Mouse (Mus musculus): ENCODE measurements at regions not wholly inside any gene's neighbourhood (a gene's known extent, or its start where the extent isn't known, plus 50 kb on each side); places are given as distances from the start of the nearest gene placed in this dataset.
"Not testable (repeated sequence)": the region's sequence is repeated elsewhere in the genome, so short reads cannot be mapped to it uniquely, and the experiment has no call there.

DNA sequence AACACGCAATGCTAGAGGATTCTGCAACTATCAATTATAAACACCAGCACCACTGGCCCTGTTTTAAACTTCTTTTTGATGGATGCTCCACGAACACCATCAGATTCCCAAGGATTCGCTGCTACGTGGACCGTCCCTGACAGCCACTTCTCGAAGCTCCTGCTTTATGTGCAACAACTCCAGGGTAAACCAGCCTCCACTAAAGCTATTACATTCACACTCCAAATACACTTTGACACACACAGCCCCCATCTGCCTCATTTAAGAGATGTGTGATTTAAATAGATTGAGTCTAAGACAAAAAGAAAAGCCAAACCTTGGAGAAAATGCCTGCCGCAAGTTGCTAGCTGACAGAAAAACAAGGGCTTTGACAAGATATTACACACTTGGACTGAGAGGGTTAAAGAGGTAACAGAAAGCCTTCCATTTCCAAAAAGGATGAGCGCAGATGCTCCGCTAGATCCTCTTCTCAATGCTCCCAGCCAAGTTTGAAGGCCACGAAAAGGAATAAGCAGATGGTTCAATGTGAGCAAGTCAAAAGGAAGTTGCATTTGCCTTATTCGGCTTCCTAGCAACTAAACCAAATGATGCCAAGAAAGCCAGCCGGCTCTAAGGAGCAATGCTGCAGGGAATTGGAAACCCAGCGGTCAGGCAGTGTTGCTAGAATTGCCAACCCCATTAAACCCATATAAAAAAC, 54.0 kb upstream of the Cnep1r1 start:
- peak; percentile 52 for DNase-seq

DNA sequence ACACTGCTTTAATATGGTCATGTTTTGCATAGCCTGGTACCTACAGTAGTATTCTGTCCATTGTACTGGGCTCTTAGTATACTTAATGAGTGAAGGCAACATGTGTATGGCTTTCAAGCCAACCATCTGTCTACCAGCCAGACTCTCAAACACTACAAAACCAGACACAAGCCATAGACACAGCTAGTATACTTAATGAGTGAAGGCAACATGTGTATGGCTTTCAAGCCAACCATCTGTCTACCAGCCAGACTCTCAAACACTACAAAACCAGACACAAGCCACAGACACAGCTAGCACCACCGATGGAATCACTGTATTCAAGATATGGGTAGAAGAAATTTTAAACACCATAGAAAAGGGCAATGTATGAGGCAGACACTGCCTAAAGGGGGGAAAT, 59.5 kb upstream of the Cnep1r1 start:
- DNase-seq: not testable (repeated sequence)

DNA sequence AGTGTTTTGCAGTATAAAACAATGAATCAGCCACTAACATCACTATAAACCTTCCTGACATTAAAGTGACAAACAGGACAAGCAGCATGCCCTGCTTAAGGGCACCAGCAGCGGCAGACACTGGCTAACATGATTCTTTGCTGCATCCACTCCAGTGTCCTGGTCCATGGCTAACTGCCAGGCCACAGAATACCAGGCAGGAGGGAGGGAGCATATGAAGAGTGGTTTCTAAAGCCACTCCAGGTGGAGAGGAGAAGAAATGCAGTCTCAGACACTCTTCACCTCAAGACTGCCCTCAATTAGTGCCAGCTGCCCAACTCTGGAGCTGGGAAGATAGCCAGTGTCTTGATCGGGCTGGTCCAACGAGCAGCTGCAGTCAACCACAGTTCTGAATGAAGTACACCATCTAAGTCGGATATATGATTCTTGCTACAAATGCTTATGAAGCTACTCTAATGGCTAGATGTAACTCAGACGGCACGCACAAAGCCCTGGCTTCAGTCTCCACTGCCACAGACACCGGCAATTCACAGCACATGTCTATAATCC, 60.8 kb upstream of the Cnep1r1 start:
- DNase-seq: no peak

DNA sequence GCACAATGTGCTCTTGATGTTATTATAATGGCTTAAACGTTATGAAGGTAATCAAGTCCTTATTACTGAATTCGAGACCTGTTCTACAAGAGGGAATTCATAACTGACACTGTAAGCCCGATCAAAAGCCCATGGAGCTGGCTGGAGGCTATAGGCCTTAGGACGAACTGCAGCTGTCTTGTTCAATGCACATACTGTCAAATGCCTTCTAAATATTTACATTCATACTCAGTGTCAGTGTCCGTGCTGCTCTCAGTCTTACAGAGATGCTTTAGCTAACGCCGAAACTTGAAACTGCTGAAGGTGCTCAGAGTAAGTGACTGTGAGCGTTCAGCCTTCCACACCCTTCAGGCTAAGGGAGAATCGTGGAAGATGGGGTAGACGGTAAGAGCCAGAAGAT, 67.9 kb upstream of the Cnep1r1 start:
- no peak for DNase-seq

DNA sequence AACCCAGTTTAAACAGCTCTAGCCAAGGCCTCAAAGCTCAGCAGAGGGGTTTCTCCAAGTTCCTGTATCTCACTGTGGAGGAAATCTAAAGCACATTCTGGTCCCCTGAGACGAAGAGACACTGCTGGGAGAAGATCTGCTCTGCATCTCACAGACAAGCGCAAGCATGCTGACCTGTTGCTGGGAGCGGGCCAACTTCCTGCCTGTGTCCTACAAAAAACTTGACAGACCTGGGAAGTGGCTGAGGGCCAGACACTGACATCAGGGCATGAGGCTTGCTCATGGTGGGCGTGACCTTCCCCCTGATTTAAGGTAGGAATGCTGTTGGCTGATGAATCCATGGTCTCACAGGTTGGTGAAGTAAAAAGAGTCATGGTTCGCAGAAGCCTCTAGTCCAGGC, 69.5 kb upstream of the Cnep1r1 start:
- DNase-seq: peak; percentile 69

DNA sequence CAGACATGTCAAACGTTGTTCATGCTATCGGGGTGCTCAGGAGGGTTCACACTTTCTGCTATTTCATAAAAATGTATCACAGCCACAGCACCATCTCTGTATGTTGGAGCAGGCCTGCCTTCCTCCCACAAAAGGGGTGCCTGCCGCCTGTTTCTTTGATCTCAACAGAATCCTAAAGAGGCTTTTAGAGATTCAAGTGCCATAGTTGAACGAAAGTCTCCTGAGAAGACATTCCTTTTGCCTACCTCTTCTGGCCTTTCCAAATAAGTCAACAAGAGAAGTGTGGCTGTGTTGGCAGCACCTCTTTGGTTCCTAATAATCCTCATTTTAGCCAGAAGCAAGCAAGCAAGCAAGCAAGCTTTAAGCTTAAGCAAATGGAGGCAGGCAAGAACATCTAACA, 72.6 kb upstream of the Cnep1r1 start:
- DNase-seq: no peak

DNA sequence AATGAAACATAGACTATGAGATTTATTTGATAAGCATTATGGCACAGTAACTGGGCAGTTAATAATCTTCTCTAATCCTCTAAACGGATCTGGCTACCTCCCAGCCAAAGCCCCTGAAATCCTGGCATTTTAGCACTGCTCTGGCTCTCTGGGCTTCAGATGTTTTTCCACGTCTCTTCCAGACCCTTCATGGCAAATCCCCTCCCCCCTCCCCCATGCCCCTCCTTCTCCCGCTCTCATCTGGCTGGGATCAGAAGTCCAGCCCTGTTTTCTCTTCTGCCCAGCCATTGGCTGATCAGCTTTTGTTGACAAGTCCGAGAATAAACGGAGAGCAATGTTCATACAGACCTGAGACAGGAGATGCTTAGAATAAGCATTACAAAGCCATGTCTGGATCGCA, 79.3 kb upstream of the Cnep1r1 start:
- no peak for DNase-seq

DNA sequence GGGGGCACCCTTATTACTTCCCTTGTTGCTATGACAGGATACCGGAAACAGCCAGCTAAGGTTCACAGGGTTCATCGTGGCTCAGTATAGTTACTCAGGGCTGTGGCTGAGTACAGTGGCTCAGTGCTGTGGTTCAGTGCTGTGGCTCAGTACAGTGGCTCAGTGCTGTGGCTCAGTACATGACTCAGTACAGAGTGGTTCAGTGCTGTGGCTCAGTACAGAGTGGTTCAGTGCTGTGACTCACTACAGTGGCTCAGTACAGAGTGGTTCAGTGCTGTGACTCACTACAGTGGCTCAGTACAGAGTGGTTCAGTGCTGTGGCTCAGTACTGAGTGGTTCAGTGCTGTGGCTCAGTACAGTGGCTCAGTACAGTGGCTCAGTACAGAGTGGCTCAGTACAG, 78.6 kb upstream of the Zfp423 start:
- DNase-seq: no peak

DNA sequence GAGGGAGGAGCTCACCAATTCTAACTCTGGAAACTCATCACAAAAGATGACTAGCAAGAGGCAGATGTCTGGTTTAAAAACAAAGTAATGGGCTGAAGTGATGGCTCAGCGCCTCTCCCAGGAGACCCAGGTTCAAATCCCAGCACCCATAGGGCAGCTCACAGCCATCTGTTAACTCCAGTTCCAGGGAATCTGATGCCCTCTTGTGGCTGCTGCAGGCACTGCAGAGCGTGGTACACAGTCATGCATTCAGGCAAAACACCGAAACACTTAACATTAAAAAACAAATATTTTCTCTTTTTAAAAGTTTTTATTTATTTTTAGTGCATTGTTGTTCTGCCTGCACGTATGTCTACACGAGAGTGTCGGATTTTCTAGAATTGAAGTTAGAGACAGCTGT, 73.7 kb upstream of the Zfp423 start:
- DNase-seq: no peak

DNA sequence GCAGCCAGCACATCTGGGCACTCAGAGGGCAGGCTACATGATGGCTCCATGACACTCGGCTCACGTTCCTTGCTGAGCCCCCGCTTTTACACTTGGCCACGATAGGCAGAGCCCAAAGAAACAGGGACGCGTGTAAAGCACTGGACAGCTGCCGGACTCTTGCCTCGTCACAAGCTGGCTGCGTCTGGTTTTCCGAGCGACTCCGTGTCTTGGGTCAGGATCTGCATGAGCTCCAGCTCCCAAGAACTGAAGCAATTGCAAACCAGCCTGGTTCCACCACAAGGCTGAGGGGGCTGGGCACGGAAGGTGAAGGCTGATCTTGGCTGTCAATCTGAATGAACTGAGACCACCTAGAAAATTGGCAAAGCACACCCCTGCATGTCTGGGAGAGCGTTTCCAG, 65.1 kb upstream of the Zfp423 start:
- no peak for DNase-seq

DNA sequence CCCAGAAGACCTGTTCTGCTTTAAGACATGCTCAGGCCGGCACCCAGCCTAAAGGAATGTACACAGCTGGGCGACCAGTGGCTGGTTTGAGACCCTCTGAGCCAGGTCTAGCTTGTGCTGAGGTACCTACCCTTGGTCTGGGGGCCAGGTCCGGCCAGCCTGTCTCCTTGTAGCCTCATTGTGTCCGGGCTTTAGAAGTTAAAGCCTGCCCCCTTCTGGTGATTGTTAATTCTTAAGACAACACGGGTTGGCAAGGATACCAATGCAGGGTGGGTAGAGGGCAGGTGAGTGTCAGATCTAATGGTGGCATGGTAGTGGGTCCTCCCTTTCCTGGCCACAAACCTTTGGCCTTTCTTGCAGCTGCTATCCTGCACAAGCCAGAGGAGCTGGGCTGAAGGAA, 64.0 kb upstream of the Zfp423 start:
- peak; percentile 22 for DNase-seq

DNA sequence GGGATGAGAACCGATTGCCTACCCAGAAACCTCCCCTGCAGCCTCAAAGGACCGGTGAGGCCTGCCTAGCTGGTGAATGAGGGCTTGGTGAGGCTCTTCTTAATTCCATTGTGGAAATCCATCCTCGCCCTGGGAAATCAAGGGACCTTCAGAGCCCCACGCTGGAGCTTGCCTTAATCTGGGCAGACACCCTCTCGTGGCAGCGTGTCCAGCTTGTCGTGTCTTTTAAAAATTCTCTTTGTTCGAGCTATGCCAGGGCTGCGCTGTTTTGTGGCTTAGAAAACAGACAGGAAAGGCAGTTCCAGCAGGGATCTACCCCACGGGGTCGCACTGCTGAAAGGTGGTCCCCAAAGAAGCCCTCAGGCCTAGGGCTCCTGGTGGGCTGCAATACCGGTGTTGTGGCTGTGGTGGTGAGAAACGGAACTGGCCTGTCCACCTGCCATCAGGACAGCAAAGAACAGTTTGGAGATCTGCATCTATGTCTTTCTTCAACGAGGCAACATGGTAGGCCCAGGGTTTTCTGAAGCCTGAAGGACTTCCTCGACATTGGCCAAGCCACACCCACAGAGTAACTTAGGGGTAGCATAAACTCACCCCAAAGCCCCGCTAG, 63.5 kb upstream of the Zfp423 start:
- no peak for DNase-seq

DNA sequence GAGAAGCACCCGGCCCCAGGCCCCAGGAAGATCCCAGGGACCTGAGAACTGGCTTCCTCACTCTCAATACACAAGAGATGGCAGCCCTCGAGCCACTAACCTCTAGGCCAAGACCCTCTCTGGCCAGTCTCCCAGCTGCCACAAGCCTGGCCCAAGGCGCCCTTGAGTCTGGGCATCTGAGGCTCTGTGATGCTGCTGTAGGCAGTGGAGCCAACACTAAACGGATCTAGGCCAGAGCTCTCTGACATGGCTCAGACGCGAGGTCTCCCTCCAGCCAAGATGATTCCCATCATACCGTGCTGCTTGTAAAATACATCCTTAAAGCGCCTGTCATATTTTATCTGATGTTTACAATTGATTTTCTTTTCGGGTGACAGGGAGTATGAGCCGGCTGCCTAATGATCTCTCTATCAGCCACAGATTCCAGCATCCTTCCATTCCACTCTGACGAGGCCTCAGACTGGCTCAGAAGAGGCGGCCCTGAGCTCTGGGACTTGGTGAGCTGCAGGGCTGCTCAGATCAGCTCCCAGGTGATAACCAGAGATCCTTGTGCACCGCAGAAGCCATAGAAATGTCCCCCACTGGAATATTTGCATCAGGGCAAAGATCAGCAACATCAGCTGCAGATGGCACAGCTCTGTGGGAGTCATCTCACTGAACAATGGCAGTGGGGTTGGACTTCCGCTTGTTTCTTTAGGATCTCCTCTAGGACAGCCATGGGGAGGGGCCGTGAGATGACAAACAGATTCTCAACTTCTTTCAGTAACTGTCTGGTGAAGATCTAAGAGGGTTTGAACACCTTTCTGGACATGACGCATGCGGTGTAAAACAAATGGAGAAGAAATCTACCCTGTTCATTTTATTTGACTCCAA, 60.1 kb upstream of the Zfp423 start:
- DNase-seq: no peak

DNA sequence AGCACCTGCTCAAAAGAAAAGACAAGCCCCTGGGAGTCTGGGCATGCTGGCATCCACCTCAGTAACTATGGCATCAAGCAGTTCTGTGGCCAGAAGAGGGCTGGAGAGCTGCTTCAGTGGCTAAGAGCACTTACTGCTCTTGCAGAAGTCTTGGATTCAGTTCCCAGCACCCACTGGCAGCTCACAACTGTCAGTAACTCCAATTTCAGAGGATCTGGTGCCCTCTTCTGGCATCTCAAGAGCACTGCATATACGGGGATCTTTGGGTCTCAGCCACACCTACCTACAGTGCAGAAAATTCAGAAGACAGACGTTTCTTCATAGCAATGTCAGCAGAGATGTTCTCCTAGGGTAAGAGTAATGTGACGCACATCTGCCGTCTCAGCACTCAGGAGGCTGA, 59.1 kb upstream of the Zfp423 start:
- DNase-seq: no peak

DNA sequence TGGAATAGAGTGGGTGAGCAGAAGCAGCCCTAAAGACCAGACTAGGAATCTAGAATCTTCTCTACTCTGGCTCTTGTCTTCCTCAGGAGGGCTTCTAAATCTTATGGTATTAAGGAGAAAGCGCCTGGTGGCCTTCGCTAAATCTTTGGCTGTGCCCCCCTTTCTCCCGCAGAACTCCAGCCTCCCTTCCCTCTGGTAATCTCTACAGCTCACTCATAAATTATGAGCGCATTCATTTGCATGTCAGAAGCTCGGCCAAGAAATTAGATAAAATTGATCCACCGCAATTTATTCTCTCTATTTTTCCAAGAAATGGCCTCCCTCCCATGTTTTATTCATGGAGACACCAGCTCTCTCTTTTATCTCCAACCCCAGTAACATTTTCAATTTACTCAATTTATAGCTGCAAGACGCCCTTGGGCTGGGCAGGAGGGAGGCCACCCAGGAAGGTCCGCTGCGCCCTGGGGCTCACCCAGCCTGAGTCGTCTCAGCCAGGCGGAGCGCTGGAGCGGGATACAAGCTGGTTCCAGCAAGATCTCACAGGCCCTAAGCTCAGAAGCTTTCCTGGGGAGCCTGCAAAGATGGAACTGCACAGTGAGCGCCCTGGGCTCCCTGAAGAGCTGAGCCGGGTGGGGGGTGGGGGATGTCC, 52.9 kb upstream of the Zfp423 start:
- no peak for DNase-seq

DNA sequence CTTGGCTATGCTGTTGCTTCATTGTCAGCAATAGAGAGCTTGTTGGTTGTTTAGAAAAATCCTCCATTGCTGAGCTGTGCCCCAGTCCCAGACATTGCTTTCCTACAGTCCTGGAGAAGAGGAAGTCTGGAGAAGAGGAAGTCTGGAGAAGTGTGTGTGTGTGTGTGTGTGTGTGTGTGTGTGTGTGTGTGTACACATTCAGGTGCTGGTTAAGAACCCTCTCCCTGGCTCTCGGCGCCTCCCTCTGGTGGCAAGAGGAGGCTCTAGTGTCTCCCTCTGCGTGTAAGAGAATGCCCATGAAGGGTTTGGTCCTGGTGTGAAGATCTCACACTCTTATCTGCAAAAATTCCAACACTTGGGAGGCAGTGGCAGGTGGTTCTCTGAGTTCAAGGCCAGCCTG, 51.2 kb upstream of the Zfp423 start:
- peak; percentile 28 for DNase-seq

DNA sequence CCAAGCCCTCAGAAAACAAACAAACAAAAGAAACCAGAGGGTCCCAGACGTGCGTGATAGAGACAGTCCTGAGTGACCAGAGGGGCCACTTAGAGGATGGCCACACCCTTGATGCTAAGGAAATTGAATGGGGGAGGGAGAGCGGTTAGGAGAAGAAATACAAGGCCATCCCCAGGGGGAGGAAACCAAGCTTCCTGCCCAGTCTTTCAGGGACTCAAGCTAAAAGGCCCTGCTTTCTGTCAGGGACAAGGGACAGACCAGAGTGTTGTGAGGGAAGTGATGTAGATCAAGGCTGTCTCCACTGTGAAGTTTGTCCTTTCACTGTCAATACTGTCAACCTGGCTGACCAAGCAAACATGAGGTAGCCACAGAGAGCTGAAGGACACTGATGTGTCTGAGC, 50.5 kb upstream of the Zfp423 start:
- no peak for DNase-seq
